Mouse (Mus musculus) G1E (cell line): ENCODE measurements around the gene Slc16a5. TPM values are rescaled to one million over a fixed set of nuclear protein-coding genes. Genes with fewer than 3 reads are reported as not detected.
"Not testable (repeated sequence)": the region's sequence is repeated elsewhere in the genome, so short reads cannot be mapped to it uniquely, and the experiment has no call there.

Experiments
- ATAC-seq: 2 replicates; pipeline ENCODE4 v1.8.0; 2016; ENCODE audit warnings: mild to moderate bottlenecking; ENCODE audit not compliant: insufficient number of reproducible peaks, poor library complexity, low FRiP score, severe bottlenecking; ENCODE audit errors: extremely low read depth
- DNase-seq: peaks from one replicate; pipeline ENCODE4 v3.0.0; 2012; ENCODE audit warnings: low spot score
- H3K27me3 ChIP-seq: 2 replicates; pipeline ENCODE4 v1.6.1; 2012; ENCODE audit warnings: mild to moderate bottlenecking, low read length, inconsistent platforms; ENCODE audit not compliant: insufficient read depth
- H3K36me3 ChIP-seq: replicated peaks from 2 replicates; pipeline ENCODE3; 2012; ENCODE audit warnings: mild to moderate bottlenecking, inconsistent platforms
- H3K4me1 ChIP-seq: 2 replicates; pipeline ENCODE4 v1.6.1; 2012; ENCODE audit warnings: low read depth, low read length, inconsistent platforms, mixed read lengths; ENCODE audit not compliant: insufficient read depth
- H3K4me3 ChIP-seq: 2 replicates; pipeline ENCODE4 v1.5.1; 2012; ENCODE audit warnings: low read depth, mild to moderate bottlenecking, inconsistent platforms, low read length, moderate library complexity, mixed read lengths
- H3K9me3 ChIP-seq: replicated peaks from 2 replicates; pipeline ENCODE4 v1.6.1; 2012; ENCODE audit warnings: inconsistent platforms
- CTCF ChIP-seq: IDR thresholded peaks from 2 replicates; pipeline ENCODE4 v1.5.1; 2012; ENCODE audit warnings: low read depth, low read length, inconsistent platforms, mixed read lengths
- GATA1 ChIP-seq: IDR thresholded peaks from 2 replicates; pipeline ENCODE4 v1.6.1; 2012; ENCODE audit warnings: borderline replicate concordance, low read length, inconsistent platforms, mixed read lengths
- GATA2 ChIP-seq: IDR thresholded peaks from 2 replicates; pipeline ENCODE4 v1.6.1; 2012; ENCODE audit warnings: low read depth, low read length, inconsistent platforms, borderline replicate concordance
- POLR2AphosphoS5 ChIP-seq: IDR thresholded peaks from 2 replicates; pipeline ENCODE4 v1.6.1; 2012; ENCODE audit warnings: low read depth, low read length, inconsistent platforms; ENCODE audit not compliant: insufficient replicate concordance
- TAL1 ChIP-seq: conservative IDR thresholded peaks from 2 replicates; pipeline ENCODE4 v1.6.1; 2012; ENCODE audit warnings: low read depth, low read length, inconsistent platforms, mixed read lengths
- polyA plus RNA-seq: library from polyadenylated mRNA; stranded (reverse); fragments of >175 nt; gene quantifications from 2 replicates; pipeline ENCODE4 v1.2.3, GENCODE M21; 2012
- total RNA-seq, 2 experiments: library from RNA; stranded (forward) in 1 of 2; stranded (reverse) in 1 of 2; fragments of 200-1000 nt in 1 of 2; fragments of >200 nt in 1 of 2; fragmentation: Nextera tagmentation in 1 of 2; gene quantifications; 2 replicates each; pipeline ENCODE4 v1.2.3; 2014 to 2017

Gene Slc16a5
- total and polyA plus RNA-seq, 3 experiments, result 0.05 TPM; not detected in 2

- no peak for TF ChIP-seq GATA1
- no peak for TF ChIP-seq TAL1
- no peak for TF ChIP-seq GATA2
- no peak for TF ChIP-seq POLR2AphosphoS5
- TF ChIP-seq CTCF, result no peak
- H3K4me1 ChIP-seq, result no peaks in the 10 kb centered on the region
Observed at GRCm38 (mm10) chr11:115453306-115453705, 9.0 kb upstream of the Slc16a5 start.

GRCm38 (mm10) chr11:115454822-115455221 lies 7.5 kb upstream of the Slc16a5 start:
- not testable (repeated sequence) for ATAC-seq, H3K4me1 ChIP-seq, H3K4me3 ChIP-seq, H3K9me3 ChIP-seq, H3K36me3 ChIP-seq, DNase-seq
- peaks cover 15% of the 10 kb centered on the region for H3K27me3 ChIP-seq

More at GRCm38 (mm10) chr11:115453306-115453705, 9.0 kb upstream of the Slc16a5 start:
- Histone ChIP-seq H3K36me3 (no peaks in the 10 kb centered on the region), H3K9me3 (no peaks in the 10 kb centered on the region; the same call in 1 of the 2 replicates), H3K4me3 (no peak overlapping the region), H3K27me3 (peaks cover 24% of the 10 kb centered on the region)
- DNase-seq (no peak), ATAC-seq (no peak)

- no peak for ATAC-seq
- no peaks in the 10 kb centered on the region; the same call in 1 of the 2 replicates for H3K9me3 ChIP-seq
- peaks cover 14% of the 10 kb centered on the region for H3K27me3 ChIP-seq
- TF ChIP-seq GATA1 (no peak), CTCF (no peak; the same call in 1 of the 2 replicates), GATA2 (no peak), TAL1 (no peak), POLR2AphosphoS5 (no peak)
- H3K36me3 ChIP-seq, result no peaks in the 10 kb centered on the region
- H3K4me3 ChIP-seq, result no peak overlapping the region
- DNase-seq, result no peak
- no peaks in the 10 kb centered on the region for H3K4me1 ChIP-seq
Observed at GRCm38 (mm10) chr11:115455619-115456018, 6.7 kb upstream of the Slc16a5 start.

GRCm38 (mm10) chr11:115456182-115456581 lies 6.1 kb upstream of the Slc16a5 start:
- DNase-seq, result no peak
- TF ChIP-seq POLR2AphosphoS5, result no peak
- ATAC-seq, result no peak
- Histone ChIP-seq H3K27me3 (peaks cover 14% of the 10 kb centered on the region), H3K9me3 (no peaks in the 10 kb centered on the region; the same call in 1 of the 2 replicates), H3K4me1 (no peaks in the 10 kb centered on the region), H3K36me3 (no peaks in the 10 kb centered on the region), H3K4me3 (no peak overlapping the region)

GRCm38 (mm10) chr11:115457405-115457804 lies 4.9 kb upstream of the Slc16a5 start:
- Histone ChIP-seq H3K36me3 (no peaks in the 10 kb centered on the region), H3K4me1 (no peaks in the 10 kb centered on the region), H3K27me3 (peaks cover 21% of the 10 kb centered on the region), H3K4me3 (no peak overlapping the region), H3K9me3 (no peaks in the 10 kb centered on the region; the same call in 1 of the 2 replicates)
- ATAC-seq, result no peak
- DNase-seq, result no peak
- TF ChIP-seq GATA2 (no peak), TAL1 (no peak), POLR2AphosphoS5 (no peak), GATA1 (no peak), CTCF (no peak)

- Histone ChIP-seq H3K36me3 (no peaks in the 10 kb centered on the region), H3K27me3 (peaks cover 40% of the 10 kb centered on the region), H3K4me3 (no peak overlapping the region), H3K4me1 (no peaks in the 10 kb centered on the region), H3K9me3 (no peaks in the 10 kb centered on the region)
- DNase-seq (no peak), ATAC-seq (no peak)
- TF ChIP-seq CTCF (no peak), GATA2 (no peak), GATA1 (no peak), TAL1 (no peak), POLR2AphosphoS5 (no peak)
Observed at GRCm38 (mm10) chr11:115460976-115461375, 1.3 kb upstream of the Slc16a5 start.

GRCm38 (mm10) chr11:115461846-115462242 lies 430 bp upstream of the Slc16a5 start:
- DNase-seq (no peak), ATAC-seq (no peak)
- H3K36me3 ChIP-seq, result no peaks in the 10 kb centered on the region
- TF ChIP-seq GATA2 (no peak), TAL1 (no peak)
- no peaks in the 10 kb centered on the region for H3K9me3 ChIP-seq
- H3K4me1 ChIP-seq, result no peaks in the 10 kb centered on the region
- no peak overlapping the region for H3K4me3 ChIP-seq
- peaks cover 47% of the 10 kb centered on the region for H3K27me3 ChIP-seq
